Mouse (Mus musculus): Measurements from ENCODE around the gene Slc30a10.

The Slc30a10 gene

GRCm38 (mm10) chr1:185431998-185432317 is 22.7 kb upstream of the Slc30a10 start:
- TF ChIP-seq CTCF (conservative IDR thresholded peaks at IDR 0.05; ENCODE audit: low read length) (no peak), POU5F1 (IDR thresholded peaks at IDR 0.05; ENCODE audit: borderline replicate concordance, low read length) (no peak), NANOG (IDR thresholded peaks at IDR 0.05; ENCODE audit: borderline replicate concordance, low read length) (no peak)
- Histone ChIP-seq H3K9me3 (ENCODE audit: low read length) (no peaks in the 10 kb centered on the region), H3K4me1 (replicated peaks; ENCODE audit: low read depth, low read length) (no peaks in the 10 kb centered on the region), H3K27me3 (ENCODE audit: insufficient read depth, low read length) (no peaks in the 10 kb centered on the region), H3K4me3 (replicated peaks; ENCODE audit: low read length) (no peak overlapping the region), H3K36me3 (ENCODE audit: insufficient read depth, low read length) (peaks cover 22% of the 10 kb centered on the region)

GRCm38 (mm10) chr1:185433112-185433511 is 21.5 kb upstream of the Slc30a10 start:
- no peaks in the 10 kb centered on the region for H3K27me3 ChIP-seq (ENCODE audit: insufficient read depth, low read length)
- H3K4me3 ChIP-seq (replicated peaks; ENCODE audit: low read length) = no peak overlapping the region
- H3K9me3 ChIP-seq (ENCODE audit: low read length) = no peaks in the 10 kb centered on the region
- H3K4me1 ChIP-seq (replicated peaks; ENCODE audit: low read depth, low read length) = no peaks in the 10 kb centered on the region
- H3K36me3 ChIP-seq (ENCODE audit: insufficient read depth, low read length) = peaks cover 10% of the 10 kb centered on the region
- TF ChIP-seq NANOG (IDR thresholded peaks at IDR 0.05; ENCODE audit: borderline replicate concordance, low read length) (no peak), CTCF (conservative IDR thresholded peaks at IDR 0.05; ENCODE audit: low read length) (no peak), POU5F1 (IDR thresholded peaks at IDR 0.05; ENCODE audit: borderline replicate concordance, low read length) (no peak)

GRCm38 (mm10) chr1:185438841-185439580 is 15.6 kb upstream of the Slc30a10 start:
- Histone ChIP-seq H3K36me3 (ENCODE audit: insufficient read depth, low read length) (no peaks in the 10 kb centered on the region), H3K27me3 (ENCODE audit: insufficient read depth, low read length) (no peaks in the 10 kb centered on the region), H3K9me3 (ENCODE audit: low read length) (no peaks in the 10 kb centered on the region), H3K4me3 (replicated peaks; ENCODE audit: low read length) (no peak overlapping the region), H3K4me1 (replicated peaks; ENCODE audit: low read depth, low read length) (no peaks in the 10 kb centered on the region)
- no peak for TF ChIP-seq NANOG (IDR thresholded peaks at IDR 0.05; ENCODE audit: borderline replicate concordance, low read length)
- TF ChIP-seq POU5F1 (IDR thresholded peaks at IDR 0.05; ENCODE audit: borderline replicate concordance, low read length) = no peak
- TF ChIP-seq CTCF (conservative IDR thresholded peaks at IDR 0.05; ENCODE audit: low read length) = no peak

GRCm38 (mm10) chr1:185441703-185442472 is 12.8 kb upstream of the Slc30a10 start:
- no peaks in the 10 kb centered on the region for H3K4me1 ChIP-seq (replicated peaks; ENCODE audit: low read depth, low read length)
- H3K27me3 ChIP-seq (ENCODE audit: insufficient read depth, low read length) = no peaks in the 10 kb centered on the region
- H3K9me3 ChIP-seq (ENCODE audit: low read length) = no peaks in the 10 kb centered on the region
- TF ChIP-seq NANOG (IDR thresholded peaks at IDR 0.05; ENCODE audit: borderline replicate concordance, low read length) (no peak), POU5F1 (IDR thresholded peaks at IDR 0.05; ENCODE audit: borderline replicate concordance, low read length) (no peak), CTCF (conservative IDR thresholded peaks at IDR 0.05; ENCODE audit: low read length) (no peak)
- no peaks in the 10 kb centered on the region for H3K36me3 ChIP-seq (ENCODE audit: insufficient read depth, low read length)
- H3K4me3 ChIP-seq (replicated peaks; ENCODE audit: low read length) = no peak overlapping the region

- Histone ChIP-seq H3K4me1 (replicated peaks; ENCODE audit: low read depth, low read length) (peaks cover 2% of the 10 kb centered on the region), H3K36me3 (ENCODE audit: insufficient read depth, low read length) (no peaks in the 10 kb centered on the region), H3K9me3 (ENCODE audit: low read length) (no peaks in the 10 kb centered on the region), H3K4me3 (replicated peaks; ENCODE audit: low read length) (no peak overlapping the region), H3K27me3 (ENCODE audit: insufficient read depth, low read length) (peaks cover 11% of the 10 kb centered on the region)
- no peak for TF ChIP-seq CTCF (conservative IDR thresholded peaks at IDR 0.05; ENCODE audit: low read length)
- no peak for TF ChIP-seq NANOG (IDR thresholded peaks at IDR 0.05; ENCODE audit: borderline replicate concordance, low read length)
- no peak for TF ChIP-seq POU5F1 (IDR thresholded peaks at IDR 0.05; ENCODE audit: borderline replicate concordance, low read length)
Measured at GRCm38 (mm10) chr1:185448936-185449335, 5.7 kb upstream of the Slc30a10 start.

- Histone ChIP-seq H3K4me3 (replicated peaks; ENCODE audit: low read length) (no peak overlapping the region), H3K36me3 (ENCODE audit: insufficient read depth, low read length) (no peaks in the 10 kb centered on the region), H3K27me3 (ENCODE audit: insufficient read depth, low read length) (peaks cover 18% of the 10 kb centered on the region), H3K9me3 (ENCODE audit: low read length) (no peaks in the 10 kb centered on the region), H3K4me1 (replicated peaks; ENCODE audit: low read depth, low read length) (peaks cover 8% of the 10 kb centered on the region)
- no peak for TF ChIP-seq POU5F1 (IDR thresholded peaks at IDR 0.05; ENCODE audit: borderline replicate concordance, low read length)
- no peak for TF ChIP-seq NANOG (IDR thresholded peaks at IDR 0.05; ENCODE audit: borderline replicate concordance, low read length)
- no peak for TF ChIP-seq CTCF (conservative IDR thresholded peaks at IDR 0.05; ENCODE audit: low read length)
Measured at GRCm38 (mm10) chr1:185449727-185450126, 4.9 kb upstream of the Slc30a10 start.

DNA sequence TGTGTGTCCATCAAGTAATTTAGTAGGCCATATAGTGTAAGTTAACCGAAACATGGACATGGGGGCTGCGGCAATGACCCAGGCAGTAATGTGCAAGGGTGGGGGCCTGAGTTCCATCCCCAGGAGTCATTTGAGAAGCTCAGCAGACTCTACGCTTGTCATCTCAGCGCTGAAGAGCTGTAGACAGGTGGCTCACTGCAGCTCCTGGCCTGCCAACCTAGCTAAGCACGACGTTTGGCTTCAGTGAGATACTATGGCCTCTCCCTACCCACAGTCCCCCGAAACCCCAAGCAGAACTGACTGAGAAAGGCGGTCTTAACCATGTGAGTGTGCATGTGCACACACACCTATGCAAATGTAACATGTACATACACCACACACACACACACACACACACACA is 3.6 kb upstream of the Slc30a10 start:
- peaks cover 15% of the 10 kb centered on the region for H3K4me1 ChIP-seq (replicated peaks; ENCODE audit: low read depth, low read length)
- TF ChIP-seq NANOG (IDR thresholded peaks at IDR 0.05; ENCODE audit: borderline replicate concordance, low read length) = no peak
- TF ChIP-seq CTCF (conservative IDR thresholded peaks at IDR 0.05; ENCODE audit: low read length) = no peak
- TF ChIP-seq POU5F1 (IDR thresholded peaks at IDR 0.05; ENCODE audit: borderline replicate concordance, low read length) = no peak
- no peak overlapping the region for H3K4me3 ChIP-seq (replicated peaks; ENCODE audit: low read length)
- no peaks in the 10 kb centered on the region for H3K36me3 ChIP-seq (ENCODE audit: insufficient read depth, low read length)
- no peaks in the 10 kb centered on the region for H3K9me3 ChIP-seq (ENCODE audit: low read length)
- H3K27me3 ChIP-seq (ENCODE audit: insufficient read depth, low read length) = peaks cover 32% of the 10 kb centered on the region

DNA sequence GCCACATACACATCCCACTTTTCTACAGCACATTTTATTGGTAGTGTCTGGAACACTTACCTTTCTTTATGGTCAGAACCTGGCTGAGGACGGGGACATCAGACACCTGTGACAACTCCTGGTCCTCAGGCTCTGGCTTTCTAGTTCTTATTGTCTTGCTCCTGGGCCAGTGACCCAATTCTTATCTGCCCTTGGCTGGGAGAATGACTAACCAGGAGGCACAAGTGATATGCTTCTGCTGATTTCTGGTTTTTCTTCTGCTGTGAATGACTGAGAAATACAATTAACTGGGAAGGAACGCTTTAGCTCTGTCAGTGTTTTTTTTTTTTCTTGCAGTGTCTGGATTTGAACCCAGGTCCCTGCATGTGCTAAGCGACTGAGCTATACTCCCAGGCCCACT is 3.2 kb upstream of the Slc30a10 start:
- H3K9me3 ChIP-seq (ENCODE audit: low read length) = no peaks in the 10 kb centered on the region
- H3K27me3 ChIP-seq (ENCODE audit: insufficient read depth, low read length) = peaks cover 36% of the 10 kb centered on the region
- no peak for TF ChIP-seq NANOG (IDR thresholded peaks at IDR 0.05; ENCODE audit: borderline replicate concordance, low read length)
- TF ChIP-seq CTCF (conservative IDR thresholded peaks at IDR 0.05; ENCODE audit: low read length) = no peak
- no peak for TF ChIP-seq POU5F1 (IDR thresholded peaks at IDR 0.05; ENCODE audit: borderline replicate concordance, low read length)
- H3K4me3 ChIP-seq (replicated peaks; ENCODE audit: low read length) = no peak overlapping the region
- H3K36me3 ChIP-seq (ENCODE audit: insufficient read depth, low read length) = no peaks in the 10 kb centered on the region
- H3K4me1 ChIP-seq (replicated peaks; ENCODE audit: low read depth, low read length) = peaks cover 15% of the 10 kb centered on the region
